Mouse (Mus musculus) intestine, embryonic 15.5 days (tissue): ENCODE measurements around the gene Rassf1. TPM values are rescaled to one million over a fixed set of nuclear protein-coding genes. Genes with fewer than 3 reads are reported as not detected.

Experiments
- ATAC-seq: fragments of 200-750 bp; cut with Nextera tagmentation; 2 replicates; pipeline ENCODE4 v1.8.0; 2017; ENCODE audit warnings: moderate TSS enrichment, moderate library complexity
- H3K27ac ChIP-seq: fragments of 300-500 bp; sonication (generic); 2 replicates; pipeline ENCODE4 v1.5.1; 2015; ENCODE audit warnings: mild to moderate bottlenecking, inconsistent platforms
- H3K27me3 ChIP-seq: fragments of 300-500 bp; sonication (generic); replicated peaks from 2 replicates; pipeline ENCODE4 v1.6.1; 2015; ENCODE audit warnings: inconsistent platforms
- H3K36me3 ChIP-seq: fragments of 300-500 bp; sonication (generic); 2 replicates; pipeline ENCODE4 v1.6.1; 2015; ENCODE audit warnings: inconsistent platforms
- H3K4me1 ChIP-seq: fragments of 300-500 bp; sonication (generic); replicated peaks from 2 replicates; pipeline ENCODE4 v1.6.1; 2015; ENCODE audit warnings: inconsistent platforms
- H3K4me2 ChIP-seq: fragments of 300-500 bp; sonication (generic); replicated peaks from 2 replicates; pipeline ENCODE4 v1.6.1; 2015; ENCODE audit warnings: mild to moderate bottlenecking, inconsistent platforms
- H3K4me3 ChIP-seq: fragments of 300-500 bp; sonication (generic); replicated peaks from 2 replicates; pipeline ENCODE4 v1.5.1; 2015; ENCODE audit warnings: inconsistent platforms
- H3K9ac ChIP-seq: fragments of 300-500 bp; sonication (generic); 2 replicates; pipeline ENCODE4 v1.6.1; 2015; ENCODE audit warnings: inconsistent platforms
- H3K9me3 ChIP-seq: fragments of 300-500 bp; sonication (generic); 2 replicates; pipeline ENCODE4 v1.6.1; 2016; ENCODE audit warnings: inconsistent platforms
- WGBS: fragments of 180-500 bp; shearing (Covaris S2); methylation state at CpG from one replicate; pipeline ENCODE4 v1.1.7; 2015; 5-methylcytosine and 5-hydroxymethylcytosine counted together
- polyA plus RNA-seq: library from polyadenylated mRNA; unstranded; fragments of >200 nt; fragmentation: Nextera tagmentation; extraction: Ambion mirVana; gene quantifications from 2 replicates; pipeline ENCODE4 v1.2.1, GENCODE M21; 2015

Gene Rassf1
- polyA plus RNA-seq, 1 experiment from 2014 or later, result 51.7 TPM

GRCm38 (mm10) chr9:107576357-107577107 lies 25.2 kb downstream of the Rassf1 start, which contains the start of gene Hyal1:
Gene Hyal1 (plus strand): TSS chr9:107576927.
- Histone ChIP-seq H3K4me3 (peak within 1 kb of the TSS; percentile 36), H3K27ac (peak within 1 kb of the TSS; percentile 59), H3K9me3 (no peaks in the 10 kb centered on the region), H3K4me1 (peaks cover 36% of the 10 kb centered on the region), H3K27me3 (no peaks in the 10 kb centered on the region), H3K4me2 (peak within 1 kb of the TSS; percentile 67), H3K36me3 (peaks cover 17% of the 10 kb centered on the region), H3K9ac (peak within 1 kb of the TSS; percentile 50)
- ATAC-seq, result peak; percentile 74
- WGBS, result 18% methylated on average over 16 of the region's 16 CpGs

DNA sequence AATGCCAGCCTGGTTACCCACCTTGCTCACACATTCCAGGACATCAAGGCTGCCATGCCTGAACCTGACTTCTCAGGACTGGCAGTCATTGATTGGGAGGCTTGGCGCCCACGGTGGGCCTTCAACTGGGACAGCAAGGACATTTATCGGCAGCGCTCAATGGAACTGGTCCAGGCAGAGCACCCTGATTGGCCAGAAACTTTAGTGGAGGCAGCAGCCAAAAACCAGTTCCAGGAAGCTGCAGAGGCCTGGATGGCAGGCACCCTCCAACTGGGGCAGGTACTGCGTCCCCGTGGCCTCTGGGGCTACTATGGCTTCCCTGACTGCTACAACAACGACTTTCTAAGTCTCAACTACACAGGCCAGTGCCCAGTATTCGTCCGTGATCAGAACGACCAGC lies 26.5 kb downstream of the Rassf1 start:
- Histone ChIP-seq H3K4me2 (no peak overlapping the region), H3K9ac (0 out of 2 replicates have a peak overlapping the region, but pooled peaks have one; percentile 8), H3K27me3 (no peaks in the 10 kb centered on the region), H3K4me1 (peaks cover 36% of the 10 kb centered on the region), H3K36me3 (peaks cover 8% of the 10 kb centered on the region), H3K27ac (no peak overlapping the region), H3K9me3 (no peaks in the 10 kb centered on the region), H3K4me3 (no peak overlapping the region)
- ATAC-seq, result no peak
- 90% methylated on average over 10 of the region's 10 CpGs for WGBS

- 69% methylated on average over 3 of the region's 3 CpGs for WGBS
- Histone ChIP-seq H3K27me3 (no peaks in the 10 kb centered on the region), H3K27ac (no peak within 1 kb of the TSS; the same call in 1 of the 2 replicates), H3K4me3 (no peak within 1 kb of the TSS), H3K9ac (0 out of 2 replicates have a peak within 1 kb of the TSS, but pooled peaks have one; percentile 8), H3K9me3 (no peaks in the 10 kb centered on the region), H3K4me2 (no peak within 1 kb of the TSS), H3K36me3 (peaks cover 10% of the 10 kb centered on the region), H3K4me1 (peaks cover 36% of the 10 kb centered on the region)
- no peak for ATAC-seq
These were observed 27.2 kb downstream of the Rassf1 start, which contains the start of gene Naa80 for GRCm38 (mm10) chr9:107578587-107578986. Gene Naa80 (plus strand): TSS chr9:107578887.

DNA sequence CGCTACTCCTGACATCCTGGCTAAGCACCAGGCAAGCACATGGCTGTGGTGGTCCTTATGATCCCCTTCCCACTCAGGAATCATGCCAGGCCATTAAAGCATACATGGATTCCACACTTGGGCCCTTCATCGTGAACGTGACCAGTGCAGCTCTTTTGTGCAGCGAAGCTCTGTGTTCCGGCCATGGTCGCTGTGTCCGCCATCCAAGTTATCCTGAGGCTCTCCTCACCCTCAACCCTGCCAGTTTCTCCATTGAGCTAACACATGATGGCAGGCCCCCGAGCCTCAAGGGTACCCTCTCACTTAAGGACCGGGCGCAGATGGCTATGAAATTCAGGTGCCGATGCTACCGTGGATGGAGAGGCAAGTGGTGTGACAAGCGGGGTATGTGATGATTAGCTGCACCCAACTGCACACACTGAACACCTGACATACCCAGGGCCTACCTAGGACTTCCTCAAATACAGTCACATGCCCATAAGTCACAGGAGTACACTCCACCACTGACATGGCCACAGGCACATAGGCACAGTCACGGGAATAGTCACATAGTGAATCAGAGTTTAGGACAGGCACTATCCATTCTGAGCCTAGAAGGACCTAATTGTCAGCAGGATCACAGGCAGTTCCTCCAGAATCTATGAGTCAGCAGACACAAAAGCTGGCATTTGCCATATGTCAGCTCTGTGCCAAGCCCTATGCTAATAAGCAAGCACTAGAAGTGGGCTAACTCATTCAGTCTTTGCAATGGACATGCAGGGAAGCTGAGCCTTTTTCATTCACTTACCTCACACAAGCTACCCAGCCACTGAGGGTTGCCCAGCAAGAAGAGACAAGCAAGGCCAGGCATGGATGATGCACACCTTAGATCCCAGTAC lies 27.9 kb downstream of the Rassf1 start:
- H3K27ac ChIP-seq, result no peak overlapping the region; the same call in 1 of the 2 replicates
- WGBS, result 96% methylated on average over 14 of the region's 14 CpGs
- H3K36me3 ChIP-seq, result peaks cover 12% of the 10 kb centered on the region
- H3K4me1 ChIP-seq, result peaks cover 36% of the 10 kb centered on the region
- no peak overlapping the region for H3K4me3 ChIP-seq
- H3K4me2 ChIP-seq, result no peak overlapping the region
- no peaks in the 10 kb centered on the region for H3K9me3 ChIP-seq
- ATAC-seq, result no peak
- no peak overlapping the region for H3K9ac ChIP-seq
- no peaks in the 10 kb centered on the region for H3K27me3 ChIP-seq

GRCm38 (mm10) chr9:107580501-107581317 lies 29.4 kb downstream of the Rassf1 start, which contains the start of gene Hyal3:
Gene Hyal3 (plus strand): TSS chr9:107580818.
- peak within 1 kb of the TSS; percentile 57 for H3K4me3 ChIP-seq
- H3K27me3 ChIP-seq, result no peaks in the 10 kb centered on the region
- H3K9me3 ChIP-seq, result no peaks in the 10 kb centered on the region
- under 1% methylated on average over 32 of the region's 32 CpGs for WGBS
- H3K27ac ChIP-seq, result peak within 1 kb of the TSS; percentile 90
- H3K36me3 ChIP-seq, result peaks cover 9% of the 10 kb centered on the region
- peak within 1 kb of the TSS; percentile 71 for H3K9ac ChIP-seq
- ATAC-seq, result peak; percentile 81
- peak within 1 kb of the TSS; percentile 86 for H3K4me2 ChIP-seq
- H3K4me1 ChIP-seq, result peaks cover 36% of the 10 kb centered on the region

GRCm38 (mm10) chr9:107581584-107581983 lies 30.2 kb downstream of the Rassf1 start:
- peaks cover 29% of the 10 kb centered on the region for H3K4me1 ChIP-seq
- peak overlapping the region; percentile 71 for H3K9ac ChIP-seq
- WGBS, result 70% methylated on average over 4 of the region's 4 CpGs
- no peak for ATAC-seq
- peak overlapping the region; percentile 57 for H3K4me3 ChIP-seq
- peaks cover 9% of the 10 kb centered on the region for H3K36me3 ChIP-seq
- peak overlapping the region; percentile 86 for H3K4me2 ChIP-seq
- no peaks in the 10 kb centered on the region for H3K9me3 ChIP-seq
- no peaks in the 10 kb centered on the region for H3K27me3 ChIP-seq
- peak overlapping the region; percentile 90; the same call in 1 of the 2 replicates for H3K27ac ChIP-seq

DNA sequence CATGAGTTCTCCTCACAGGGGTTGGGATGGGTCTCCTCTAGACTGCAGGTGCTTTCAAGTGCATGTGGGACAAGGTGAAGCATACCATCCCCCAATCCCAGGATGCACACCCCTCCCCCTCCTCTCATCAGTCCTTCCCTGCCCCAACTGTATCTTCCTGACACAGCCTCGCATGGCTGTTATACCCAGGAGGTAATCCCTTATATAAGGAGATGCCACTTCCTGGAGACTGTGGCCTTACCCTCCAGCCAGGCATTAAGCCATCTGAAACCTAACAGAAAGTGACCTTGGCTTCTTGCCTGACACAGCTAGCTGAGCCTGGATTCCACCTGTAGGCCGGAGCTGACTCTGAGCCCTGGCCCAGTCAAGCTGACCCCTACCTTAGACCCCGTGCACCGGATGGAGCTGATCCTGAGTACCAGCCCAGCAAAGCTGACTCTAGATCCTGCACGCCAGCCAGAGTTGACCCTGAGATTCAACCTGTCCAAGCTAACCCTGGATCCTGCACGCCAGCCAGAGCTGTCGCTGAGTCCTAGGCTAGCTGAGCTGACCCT lies 31.2 kb downstream of the Rassf1 start:
- H3K27ac ChIP-seq, result no peak overlapping the region
- H3K27me3 ChIP-seq, result no peaks in the 10 kb centered on the region
- 86% methylated on average over 7 of the region's 7 CpGs for WGBS
- peaks cover 21% of the 10 kb centered on the region for H3K4me1 ChIP-seq
- peak overlapping the region; percentile 6; the same call in 1 of the 2 replicates for H3K9ac ChIP-seq
- no peak overlapping the region for H3K4me2 ChIP-seq
- no peak for ATAC-seq
- H3K36me3 ChIP-seq, result peaks cover 9% of the 10 kb centered on the region
- no peaks in the 10 kb centered on the region for H3K9me3 ChIP-seq
- H3K4me3 ChIP-seq, result no peak overlapping the region

GRCm38 (mm10) chr9:107583174-107583573 lies 31.8 kb downstream of the Rassf1 start:
- H3K9ac ChIP-seq, result no peak overlapping the region
- no peak for ATAC-seq
- no peaks in the 10 kb centered on the region for H3K27me3 ChIP-seq
- no peak overlapping the region for H3K4me3 ChIP-seq
- peaks cover 9% of the 10 kb centered on the region for H3K36me3 ChIP-seq
- H3K9me3 ChIP-seq, result no peaks in the 10 kb centered on the region
- peaks cover 22% of the 10 kb centered on the region for H3K4me1 ChIP-seq
- H3K4me2 ChIP-seq, result no peak overlapping the region
- WGBS, result 92% methylated on average over 14 of the region's 14 CpGs
- no peak overlapping the region for H3K27ac ChIP-seq

DNA sequence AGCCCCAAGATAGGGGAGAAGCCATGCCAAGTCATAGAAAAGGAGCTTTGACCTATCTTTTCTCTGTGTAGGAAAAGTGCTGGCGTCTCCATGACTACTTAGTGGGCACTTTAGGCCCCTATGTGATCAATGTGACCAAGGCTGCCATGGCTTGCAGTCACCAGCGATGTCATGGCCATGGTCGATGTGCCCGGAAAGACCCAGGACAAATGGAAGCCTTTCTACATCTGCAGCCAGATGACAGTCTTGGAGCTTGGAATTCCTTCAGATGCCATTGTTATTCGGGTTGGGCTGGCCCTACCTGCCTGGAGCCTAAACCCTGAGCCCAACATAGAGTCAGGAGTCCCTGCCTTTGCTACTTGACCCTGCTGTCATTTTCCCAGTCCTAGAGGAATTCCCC lies 35.1 kb downstream of the Rassf1 start:
- 89% methylated on average over 5 of the region's 5 CpGs for WGBS
- Histone ChIP-seq H3K27ac (peak overlapping the region; percentile 79), H3K4me1 (peaks cover 38% of the 10 kb centered on the region), H3K4me2 (no peak overlapping the region; the same call in 1 of the 2 replicates), H3K36me3 (peaks cover 26% of the 10 kb centered on the region), H3K9me3 (no peaks in the 10 kb centered on the region), H3K4me3 (no peak overlapping the region), H3K27me3 (no peaks in the 10 kb centered on the region), H3K9ac (no peak overlapping the region)
- ATAC-seq, result no peak

DNA sequence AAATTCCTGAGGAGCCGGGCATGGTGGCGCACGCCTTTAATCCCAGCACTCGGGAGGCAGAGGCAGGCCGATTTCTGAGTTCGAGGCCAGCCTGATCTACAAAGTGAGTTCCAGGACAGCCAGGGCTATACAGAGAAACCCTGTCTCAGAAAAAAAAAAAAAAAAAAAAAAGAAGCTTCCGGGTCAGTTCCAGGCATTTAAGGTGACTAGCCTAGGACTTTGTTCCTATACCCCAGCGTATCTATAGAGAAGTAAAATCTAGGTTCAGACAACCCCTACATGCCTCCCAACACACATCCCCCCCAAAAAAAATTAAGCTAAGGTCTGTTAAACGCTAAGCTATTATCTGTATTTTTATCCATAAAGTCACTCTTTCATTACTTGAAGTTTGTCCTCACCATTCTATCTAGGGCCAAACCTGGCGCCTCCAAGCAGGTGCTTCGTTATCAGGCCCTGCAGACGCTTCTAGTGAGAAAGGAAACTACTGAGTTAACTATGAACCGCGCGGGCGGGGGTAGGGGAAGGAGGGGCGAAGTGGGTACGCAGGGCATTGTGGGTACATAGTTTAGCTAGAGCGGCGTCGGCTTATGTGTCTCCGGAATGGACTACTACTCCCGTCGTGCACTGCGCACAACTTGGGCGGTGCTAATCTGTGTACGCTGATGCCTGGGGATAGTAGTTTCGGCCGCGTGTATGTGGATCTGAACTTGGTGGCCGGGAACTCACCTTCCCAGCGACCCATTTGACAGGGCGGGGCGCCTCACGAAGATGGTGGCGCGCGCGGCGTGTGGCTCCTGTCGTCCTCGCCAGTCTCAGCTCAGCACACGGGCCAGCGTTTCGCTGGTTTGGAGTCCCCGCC lies 35.8 kb downstream of the Rassf1 start, which contains the start of gene Ifrd2:
TSS of gene Ifrd2 (plus strand) at position 669 of the 859 bp plus-strand sequence.
- WGBS, result 12% methylated on average over 46 of the region's 46 CpGs

More for the DNA sequence above, 35.8 kb downstream of the Rassf1 start, which contains the start of gene Ifrd2:
- H3K4me2 ChIP-seq, result peak within 1 kb of the TSS; percentile 73
- peak within 1 kb of the TSS; percentile 63 for H3K9ac ChIP-seq
- peak within 1 kb of the TSS; percentile 79 for H3K27ac ChIP-seq
- H3K27me3 ChIP-seq, result no peaks in the 10 kb centered on the region
- H3K9me3 ChIP-seq, result no peaks in the 10 kb centered on the region
- H3K4me1 ChIP-seq, result peaks cover 31% of the 10 kb centered on the region
- H3K36me3 ChIP-seq, result peaks cover 32% of the 10 kb centered on the region
- H3K4me3 ChIP-seq, result peak within 1 kb of the TSS; percentile 74
- ATAC-seq, result peak; percentile 97
